ENCODE assay signal across 22 mouse cellular contexts in the genomic region with DNA sequence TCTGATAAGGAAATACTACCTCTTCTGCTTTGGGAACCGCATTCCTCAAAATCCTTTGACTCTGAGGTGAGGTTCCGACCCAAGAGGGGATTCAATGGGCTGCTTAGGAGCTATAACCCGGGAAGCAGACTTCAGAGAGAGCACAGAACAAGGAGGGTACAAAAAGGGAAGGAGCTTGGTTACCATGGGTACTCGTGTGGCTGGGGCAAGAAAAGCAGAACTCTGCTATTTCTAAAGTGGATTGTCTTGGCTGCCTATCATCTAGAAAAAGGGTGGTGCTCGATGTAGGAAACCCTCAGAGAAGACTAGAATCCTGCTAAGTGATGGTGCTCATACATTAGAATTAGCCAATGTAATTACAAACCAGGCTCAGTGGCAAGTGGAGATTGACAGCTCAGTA. TPM values are rescaled to one million over a fixed set of nuclear protein-coding genes. Genes with fewer than 3 reads are reported as not detected.
DNase-seq lines count a peak whose midpoint lies in the region; ATAC-seq and TF ChIP-seq lines count a peak whose summit lies in the region.
"Had no signal": no experiment of that assay in that cellular context is flagged by ENCODE, and none has a peak within 500 bp of the region (broad histone marks: within the 10 kb centered on the region; RNA-seq: fewer than 3 reads in every experiment).

No protein-coding gene starts in this region.

- no peaks in the 10 kb centered on the region for H3K36me3 ChIP-seq in heart, embryonic 14.5 days (ENCODE audit: control insufficient read depth, insufficient read depth, low read length)
- H3K36me3 ChIP-seq in CH12.LX (replicated peaks in 1 of 2; ENCODE audit: control insufficient read depth in 1 of 2, insufficient read depth in 1 of 2, low read length in 1 of 2): no peaks in the 10 kb centered on the region
- H3K36me3 ChIP-seq in hindbrain, postnatal 0 days (ENCODE audit: insufficient read depth, low read length): no peaks in the 10 kb centered on the region
- H3K36me3 ChIP-seq: hindbrain, embryonic 10.5 days; intestine, embryonic 15.5 days; limb, embryonic 10.5 days had no signal

- TF ChIP-seq RAD21 in CH12.LX (IDR thresholded peaks at IDR 0.05; ENCODE audit: low read depth, low read length): no peak

- no peaks in the 10 kb centered on the region for H3K79me2 ChIP-seq in CH12.LX (replicated peaks; ENCODE audit: control insufficient read depth, extremely low read depth, insufficient read depth, poor library complexity, severe bottlenecking)

- dilution Hi-C loops in CH12.LX (cut with MboI; ENCODE audit: extremely low pct_ligation_motif_present, extremely low pct_unique_long_range_greater_than_20kb, low sequenced_read_pairs): no loop called here

- ATAC-seq in heart, embryonic 14.5 days (ENCODE audit: insufficient number of reproducible peaks, insufficient read depth, low FRiP score, low read depth): no peak
- ATAC-seq in hindbrain, postnatal 0 days: no peak
- ATAC-seq: CD4-positive, CD25-positive, alpha-beta regulatory T cell, adult 4 months; intestine, embryonic 15.5 days; Patski had no signal

- H3K27ac ChIP-seq in heart, embryonic 14.5 days (replicated peaks in 1 of 2; ENCODE audit: control insufficient read depth in 1 of 2, insufficient read depth in 1 of 2, low read depth in 2 of 2, low read length in 2 of 2): peak overlapping the region; percentile 56 to 62
- H3K27ac ChIP-seq in CH12.LX (ENCODE audit: insufficient read depth, low read depth): no peak overlapping the region
- peak overlapping the region; percentile 36; the same call in 1 of the 2 replicates for H3K27ac ChIP-seq in bone marrow, adult 2 months (ENCODE audit: control insufficient read depth, insufficient read depth, low read depth, low read length, poor library complexity)
- no peak overlapping the region for H3K27ac ChIP-seq in hindbrain, postnatal 0 days
- H3K27ac ChIP-seq in layer of hippocampus, adult 2 months: no peak overlapping the region
- H3K27ac ChIP-seq: hindbrain, embryonic 10.5 days; intestine, embryonic 15.5 days; limb, embryonic 10.5 days; liver, embryonic 14.5 days had no signal

- no peaks in the 10 kb centered on the region for H3K27me3 ChIP-seq in heart, embryonic 14.5 days (ENCODE audit: control insufficient read depth, insufficient read depth, low read length)
- no peaks in the 10 kb centered on the region for H3K27me3 ChIP-seq in CH12.LX (replicated peaks)
- H3K27me3 ChIP-seq in hindbrain, postnatal 0 days (ENCODE audit: insufficient read depth, low read length): no peaks in the 10 kb centered on the region
- H3K27me3 ChIP-seq: intestine, embryonic 15.5 days; Patski had no signal

- DNase-seq in heart, postnatal 36 days: no peak
- DNase-seq in CH12.LX (ENCODE audit: extremely low read depth): peak; percentile 74
- DNase-seq in monocyte, adult 2 months (ENCODE audit: low read depth in 1 of 2, low spot score in 2 of 2): peak; percentile 11 to 23
- DNase-seq in thymus, postnatal 14 days: no peak
- DNase-seq in hindbrain, postnatal 0 days (ENCODE audit: low spot score): no peak
- DNase-seq in layer of hippocampus, adult 2 months (ENCODE audit: low spot score in 2 of 2): no peak
- DNase-seq: cerebellum, postnatal 10 days; kidney, postnatal 10 days; right cerebral cortex, adult 18-20 months; spleen, adult 18-20 months had no signal

- TF ChIP-seq POLR2A in CH12.LX (IDR thresholded peaks at IDR 0.05; ENCODE audit: low read depth, low read length): no peak
- no peak for TF ChIP-seq POLR2A in bone marrow, adult 2 months (IDR thresholded peaks at IDR 0.05; ENCODE audit: borderline replicate concordance, control insufficient read depth, low read depth, low read length)

- no peak for TF ChIP-seq CTCF in CH12.LX (conservative IDR thresholded peaks at IDR 0.05 in 1 of 2, IDR thresholded peaks at IDR 0.05 in 1 of 2; ENCODE audit: low read depth in 2 of 2, low read length in 2 of 2)
- TF ChIP-seq CTCF in bone marrow, adult 2 months (IDR thresholded peaks at IDR 0.05; ENCODE audit: control insufficient read depth, insufficient read depth, low read length): no peak
- no peak for TF ChIP-seq CTCF in hindbrain, postnatal 0 days (IDR thresholded peaks at IDR 0.05; ENCODE audit: low read depth)
- no peak for TF ChIP-seq CTCF in layer of hippocampus, adult 2 months (conservative IDR thresholded peaks at IDR 0.05)

- H3K4me1 ChIP-seq in heart, embryonic 14.5 days (ENCODE audit: control insufficient read depth in 2 of 2, insufficient read depth in 2 of 2, low read length in 2 of 2): peaks cover 18 to 44% of the 10 kb centered on the region in 2 experiments
- peaks cover 19 to 34% of the 10 kb centered on the region in 2 experiments; a peak in 3 of 4 replicates for H3K4me1 ChIP-seq in CH12.LX (ENCODE audit: control insufficient read depth in 1 of 2, insufficient read depth in 2 of 2)
- peaks cover 3% of the 10 kb centered on the region for H3K4me1 ChIP-seq in bone marrow, adult 2 months (ENCODE audit: control insufficient read depth, insufficient read depth, low read length)
- no peaks in the 10 kb centered on the region for H3K4me1 ChIP-seq in hindbrain, postnatal 0 days (ENCODE audit: insufficient read depth, low read length)
- H3K4me1 ChIP-seq: limb, embryonic 10.5 days had no signal

- in situ Hi-C loops in CH12.LX (cut with MboI; ENCODE audit: low pct_ligation_motif_present, low pct_unique_long_range_greater_than_20kb, low sequenced_read_pairs): no loop called here

- no peaks in the 10 kb centered on the region for H3K9me3 ChIP-seq in heart, embryonic 14.5 days (ENCODE audit: control insufficient read depth, low read length)
- peaks cover 3% of the 10 kb centered on the region for H3K9me3 ChIP-seq in CH12.LX (replicated peaks; ENCODE audit: low read length)
- no peaks in the 10 kb centered on the region for H3K9me3 ChIP-seq in hindbrain, postnatal 0 days (ENCODE audit: low read length)
- H3K9me3 ChIP-seq: hindbrain, embryonic 10.5 days; intestine, embryonic 15.5 days; limb, embryonic 10.5 days had no signal

- peak overlapping the region; percentile 41 for H3K4me2 ChIP-seq in heart, embryonic 14.5 days (ENCODE audit: low read length)
- peak overlapping the region; percentile 35 for H3K4me2 ChIP-seq in CH12.LX (ENCODE audit: insufficient read depth, low read depth, poor library complexity, severe bottlenecking)
- no peak overlapping the region for H3K4me2 ChIP-seq in hindbrain, postnatal 0 days (ENCODE audit: low read depth, low read length)
- H3K4me2 ChIP-seq: intestine, embryonic 15.5 days had no signal

- no peak for TF ChIP-seq EP300 in CH12.LX (IDR thresholded peaks at IDR 0.05; ENCODE audit: low read length)

- intact Hi-C loops in heart, postnatal 36 days (cut with DNase I): no loop called here

- WGBS in heart, embryonic 14.5 days: 27% methylated on average over 5 of the region's 5 CpGs
- 4% methylated on average over 5 of the region's 5 CpGs for WGBS in bone marrow, adult 2 months
- 52% methylated on average over 5 of the region's 5 CpGs for WGBS in hindbrain, postnatal 0 days

- no peak overlapping the region for H3K4me3 ChIP-seq in heart, embryonic 14.5 days (ENCODE audit: control insufficient read depth in 1 of 2, insufficient read depth in 1 of 2, low read depth in 1 of 2, low read length in 2 of 2)
- peak overlapping the region in 1 of 3 experiments; percentile 7 for H3K4me3 ChIP-seq in CH12.LX (replicated peaks in 1 of 3; ENCODE audit: low read depth in 2 of 3, low read length in 2 of 3, poor library complexity in 1 of 3)
- H3K4me3 ChIP-seq in bone marrow, adult 2 months (replicated peaks; ENCODE audit: control insufficient read depth, low read depth, low read length): peak overlapping the region; percentile 0
- no peak overlapping the region for H3K4me3 ChIP-seq in hindbrain, postnatal 0 days (ENCODE audit: low read length)
- no peak overlapping the region for H3K4me3 ChIP-seq in layer of hippocampus, adult 2 months
- H3K4me3 ChIP-seq: hindbrain, embryonic 10.5 days; intestine, embryonic 15.5 days; limb, embryonic 10.5 days had no signal

- 0 out of 2 replicates have a peak overlapping the region, but pooled peaks have one; percentile 5 for H3K9ac ChIP-seq in heart, embryonic 14.5 days (ENCODE audit: low read length)
- no peak overlapping the region for H3K9ac ChIP-seq in CH12.LX (ENCODE audit: insufficient read depth, low read depth)
- H3K9ac ChIP-seq in hindbrain, postnatal 0 days (replicated peaks; ENCODE audit: low read length): no peak overlapping the region
- H3K9ac ChIP-seq: intestine, embryonic 15.5 days; liver, embryonic 14.5 days had no signal

TF ChIP-seq in CH12.LX, 34 proteins besides CTCF, POLR2A, EP300 and RAD21 (continues in another document):
- no peak for TF ChIP-seq JUN (IDR thresholded peaks at IDR 0.05; ENCODE audit: insufficient read depth, low read depth, low read length)
- no peak for TF ChIP-seq E2F4 (IDR thresholded peaks at IDR 0.05; ENCODE audit: insufficient replicate concordance, low read depth, low read length)
- no peak for TF ChIP-seq MXI1 (IDR thresholded peaks at IDR 0.05; ENCODE audit: low read depth, low read length)
- no peak for TF ChIP-seq MAZ (IDR thresholded peaks at IDR 0.05; ENCODE audit: low read depth, low read length)
- TF ChIP-seq KAT2A (IDR thresholded peaks at IDR 0.05; ENCODE audit: insufficient replicate concordance, low read length): no peak
- TF ChIP-seq CHD2 (IDR thresholded peaks at IDR 0.05; ENCODE audit: low read length): no peak
- TF ChIP-seq SMC3 (IDR thresholded peaks at IDR 0.05; ENCODE audit: low read depth, low read length): no peak

RNA-seq across cellular contexts. Expression of gene Cpd, which starts 12.4 kb away (rescaled TPM):
- 23.4 and 24.1 TPM in 2 replicates for polyA plus RNA-seq in heart, embryonic 14.5 days (2014; fragmentation: Nextera tagmentation; extraction: Ambion mirVana)
- total RNA-seq in heart, postnatal 36 days (2021): 10 to 100 TPM; 43.3 to 44.9 TPM
- 11.2 and 20.0 TPM in 2 replicates for total RNA-seq in CH12.LX (2012; rRNA removed)
- 28.5 and 31.5 TPM in 2 replicates for total RNA-seq in CH12.LX (2014; rRNA removed)
- polyA plus RNA-seq in CH12.LX (2012; ENCODE audit: insufficient read length, low read depth): 23.1 and 27.7 TPM in 2 replicates
- 3.1 and 5.3 TPM in 2 replicates for polyA plus RNA-seq in bone marrow, adult 2 months (2011; ENCODE audit: insufficient read depth, insufficient read length, low replicate concordance, missing spikeins)
- 34.7 and 41.3 TPM in 2 replicates for total RNA-seq in hindbrain, postnatal 0 days (2014; rRNA removed)
- 3.9 and 5.7 TPM in 2 replicates for polyA plus RNA-seq in hindbrain, postnatal 0 days (2015; fragmentation: Nextera tagmentation; extraction: Ambion mirVana)
- 10 to 100 TPM; 60.0 to 62.3 TPM for total RNA-seq in layer of hippocampus, adult 2 months (2021)

RNA-seq across cellular contexts. Expression of gene Tmigd1, which starts 42.7 kb away (rescaled TPM):
- polyA plus RNA-seq in heart, embryonic 14.5 days (2014; fragmentation: Nextera tagmentation; extraction: Ambion mirVana): 0.39 TPM in 1 of 2 replicates, not detected in the other
- under 1 TPM; 0.22 to 0.27 TPM for total RNA-seq in heart, postnatal 36 days (2021)
- total RNA-seq in CH12.LX (2012; rRNA removed) (not detected in 2 replicates), CH12.LX (2014; rRNA removed) (not detected in 2 replicates)
- polyA plus RNA-seq in CH12.LX (2012; ENCODE audit: insufficient read length, low read depth): not detected in 2 replicates
- polyA plus RNA-seq in bone marrow, adult 2 months (2011; ENCODE audit: insufficient read depth, insufficient read length, low replicate concordance, missing spikeins): 1.8 TPM in 1 of 2 replicates, not detected in the other
- 0.26 TPM in 1 of 2 replicates, not detected in the other for total RNA-seq in hindbrain, postnatal 0 days (2014; rRNA removed)
- polyA plus RNA-seq in hindbrain, postnatal 0 days (2015; fragmentation: Nextera tagmentation; extraction: Ambion mirVana): not detected in 2 replicates
- total RNA-seq in layer of hippocampus, adult 2 months (2021): not detected
- total RNA-seq: layer of hippocampus, postnatal 25 days; midbrain, postnatal 0 days had no signal
- polyA plus RNA-seq: frontal cortex, adult 2 months; liver, embryonic 14.5 days; midbrain, postnatal 0 days; neural tube, embryonic 14.5 days had no signal

Comparison
In these comparisons a context has a peak if more than half of its experiments do, and no peak if none do; other contexts are left out.
1. H3K27ac ChIP-seq: peak in heart, embryonic 14.5 days (2 of 2) and bone marrow, adult 2 months (single experiment); none in CH12.LX (single experiment), hindbrain, postnatal 0 days (single experiment) and layer of hippocampus, adult 2 months (single experiment).
2. DNase-seq: peak in CH12.LX (single experiment) and monocyte, adult 2 months (2 of 2); none in heart, postnatal 36 days (0 of 2), thymus, postnatal 14 days (single experiment), hindbrain, postnatal 0 days (single experiment) and layer of hippocampus, adult 2 months (0 of 2).